Mouse (Mus musculus) liver, adult 2 months (tissue): ENCODE measurements around the gene Ifit1bl1. TPM values are rescaled to one million over a fixed set of nuclear protein-coding genes. Genes with fewer than 3 reads are reported as not detected.

Experiments
- DNase-seq: peaks from one replicate; pipeline ENCODE4 v3.0.0-alpha.2; 2011; ENCODE audit warnings: low read depth, low spot score; ENCODE audit errors: extremely low read depth
- H3K27ac ChIP-seq: fragments of 200-500 bp; replicated peaks from 2 replicates; pipeline ENCODE4 v1.5.1; 2012; ENCODE audit warnings: low read depth, mild to moderate bottlenecking, control low read depth, inconsistent platforms, low read length; ENCODE audit not compliant: insufficient read depth
- H3K27me3 ChIP-seq: fragments of 200-500 bp; 2 replicates; pipeline ENCODE4 v1.6.1; 2012; ENCODE audit warnings: mild to moderate bottlenecking, moderate library complexity, low read length, inconsistent platforms; ENCODE audit not compliant: control insufficient read depth, insufficient read depth
- H3K36me3 ChIP-seq: fragments of 200-500 bp; 2 replicates; pipeline ENCODE4 v1.6.1; 2012; ENCODE audit warnings: low read length, inconsistent platforms; ENCODE audit not compliant: control insufficient read depth, insufficient read depth
- H3K4me1 ChIP-seq: fragments of 200-500 bp; 2 replicates; pipeline ENCODE4 v1.6.1; 2011; ENCODE audit warnings: low read length; ENCODE audit not compliant: control insufficient read depth, insufficient read depth
- H3K4me3 ChIP-seq: fragments of 200-500 bp; 2 replicates; pipeline ENCODE4 v1.5.1; 2011; ENCODE audit warnings: low read depth, mild to moderate bottlenecking, control low read depth, low read length, moderate library complexity; ENCODE audit not compliant: insufficient read depth
- H3K79me2 ChIP-seq: fragments of 200-500 bp; 2 replicates; pipeline ENCODE4 v1.6.1; 2012; ENCODE audit warnings: inconsistent platforms, mild to moderate bottlenecking, low read length, moderate library complexity; ENCODE audit not compliant: control insufficient read depth, insufficient read depth
- H3K9ac ChIP-seq: fragments of 200-500 bp; 2 replicates; pipeline ENCODE4 v1.6.1; 2012; ENCODE audit warnings: low read depth, mild to moderate bottlenecking, control low read depth, inconsistent platforms, low read length
- CTCF ChIP-seq: fragments of 200-500 bp; IDR thresholded peaks from 2 replicates; pipeline ENCODE4 v1.5.1; 2011; ENCODE audit warnings: low read depth, low read length, control low read depth
- POLR2A ChIP-seq: fragments of 200-500 bp; IDR thresholded peaks from 2 replicates; pipeline ENCODE4 v1.6.1; 2011; ENCODE audit warnings: low read length, control low read depth; ENCODE audit not compliant: insufficient read depth; ENCODE audit errors: extremely low read depth
- WGBS: fragments of 180-500 bp; shearing (Covaris S2); methylation state at CpG from one replicate; pipeline ENCODE4 v1.1.7; 2018; 5-methylcytosine and 5-hydroxymethylcytosine counted together
- polyA plus RNA-seq: library from polyadenylated mRNA; depleted of rRNA; stranded (reverse); fragments of >200 nt; gene quantifications from 2 replicates; pipeline ENCODE4 v1.2.3, GENCODE M21; 2012; rRNA removed
- total RNA-seq: library from RNA; depleted of rRNA; stranded (reverse); fragments of >200 nt; gene quantifications from 2 replicates; pipeline ENCODE4 v1.2.3, GENCODE M21; 2014; rRNA removed

Gene Ifit1bl1
- total and polyA plus RNA-seq, 2 experiments = 0.18 to 0.92 TPM

DNA sequence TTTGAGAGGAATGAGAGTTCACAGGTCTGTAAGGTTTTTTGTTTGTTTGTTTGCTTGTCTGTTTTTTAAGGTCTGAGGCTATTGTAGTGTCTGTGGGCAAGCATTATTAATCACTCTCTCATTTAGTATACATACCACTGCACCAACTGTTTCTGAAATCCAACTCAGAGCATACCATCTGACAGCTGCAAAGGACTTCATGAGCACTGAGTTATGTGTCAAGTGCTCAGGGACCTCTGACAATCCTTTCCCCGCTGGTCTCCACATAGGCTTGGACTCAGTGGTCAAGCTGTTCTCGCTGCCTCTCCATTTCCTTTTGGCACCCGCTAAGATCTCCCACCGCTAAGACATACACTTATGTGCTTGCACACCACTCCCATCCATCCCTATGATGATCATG lies 55.5 kb downstream of the Ifit1bl1 start:
- Histone ChIP-seq H3K4me3 (no peak overlapping the region), H3K27ac (no peak overlapping the region), H3K79me2 (no peaks in the 10 kb centered on the region), H3K27me3 (no peaks in the 10 kb centered on the region), H3K9ac (no peak overlapping the region), H3K36me3 (no peaks in the 10 kb centered on the region), H3K4me1 (no peaks in the 10 kb centered on the region)
- no peak for DNase-seq
- WGBS = 95% methylated on average over 4 of the region's 4 CpGs
- no peak for TF ChIP-seq CTCF
- TF ChIP-seq POLR2A = no peak

Other genes with a start within 250 kb of the Ifit1bl1 start
- gene Ch25h, start 126.8 kb downstream of the Ifit1bl1 start, total RNA-seq = 0.34 TPM in 1 of 2 replicates, not detected in the other
- 0.09 and 0.22 TPM in 2 replicates for gene Ch25h, start 126.8 kb downstream of the Ifit1bl1 start, polyA plus RNA-seq
- gene Lipa, start 74.5 kb downstream of the Ifit1bl1 start, total RNA-seq = 159 and 192 TPM in 2 replicates
- gene Lipa, start 74.5 kb downstream of the Ifit1bl1 start, polyA plus RNA-seq = 137 and 146 TPM in 2 replicates
- 3.6 and 8.0 TPM in 2 replicates for gene Ifit2, start 51.3 kb downstream of the Ifit1bl1 start, total RNA-seq
- 0.29 and 0.35 TPM in 2 replicates for gene Ifit2, start 51.3 kb downstream of the Ifit1bl1 start, polyA plus RNA-seq
- 21.3 and 39.2 TPM in 2 replicates for gene Ifit3, start 18.4 kb downstream of the Ifit1bl1 start, total RNA-seq
- gene Ifit3, start 18.4 kb downstream of the Ifit1bl1 start, polyA plus RNA-seq = 3.4 and 5.8 TPM in 2 replicates
- gene Ifit3b, start 6.0 kb upstream of the Ifit1bl1 start, total RNA-seq = 5.5 and 9.7 TPM in 2 replicates
- 1.3 and 1.8 TPM in 2 replicates for gene Ifit3b, start 6.0 kb upstream of the Ifit1bl1 start, polyA plus RNA-seq
- gene Ifit1bl2, start 38.8 kb upstream of the Ifit1bl1 start, total RNA-seq = 0.07 and 0.09 TPM in 2 replicates
- gene Ifit1bl2, start 38.8 kb upstream of the Ifit1bl1 start, polyA plus RNA-seq = not detected in 2 replicates
- gene Ifit1, start 38.9 kb upstream of the Ifit1bl1 start, total RNA-seq = 9.6 and 15.9 TPM in 2 replicates
- 4.2 and 7.0 TPM in 2 replicates for gene Ifit1, start 38.9 kb upstream of the Ifit1bl1 start, polyA plus RNA-seq
- gene Slc16a12, start 145.3 kb upstream of the Ifit1bl1 start, total RNA-seq = 65.6 and 85.9 TPM in 2 replicates
- gene Slc16a12, start 145.3 kb upstream of the Ifit1bl1 start, polyA plus RNA-seq = 18.6 and 23.1 TPM in 2 replicates